Mouse (Mus musculus) myocyte (in vitro differentiated cells): Measurements from ENCODE around the gene Grm1. TPM values are rescaled to one million over a fixed set of nuclear protein-coding genes. Genes with fewer than 3 reads are reported as not detected.
A peak's percentile ranks its signal among the peaks of the same experiment; 100 is the strongest.

ENCODE experiments used
- H3K27me3 ChIP-seq: one replicate; pipeline ENCODE4 v1.6.1; 2011; ENCODE audit not compliant: control insufficient read depth, insufficient read depth, insufficient read length
- H3K36me3 ChIP-seq: one replicate; pipeline ENCODE4 v1.6.1; 2011; ENCODE audit not compliant: control insufficient read depth, insufficient read depth
- H3K4me2 ChIP-seq: one replicate; pipeline ENCODE4 v1.6.1; 2011; ENCODE audit warnings: low read depth, control low read depth
- H3K4me3 ChIP-seq: one replicate; pipeline ENCODE4 v1.5.1; 2011; ENCODE audit warnings: mild to moderate bottlenecking, control low read depth, moderate library complexity
- H3K79me2 ChIP-seq: one replicate; pipeline ENCODE4 v1.6.1; 2011; ENCODE audit not compliant: control insufficient read depth, insufficient read depth
- H3ac ChIP-seq: one replicate; pipeline ENCODE4 v1.6.1; 2011; ENCODE audit not compliant: control insufficient read depth, insufficient read length
- CEBPB ChIP-seq: IDR thresholded peaks from 2 replicates; pipeline ENCODE4 v1.6.1; 2011; ENCODE audit warnings: mild to moderate bottlenecking, moderate library complexity; ENCODE audit not compliant: poor library complexity, insufficient read depth, severe bottlenecking
- E2F4 ChIP-seq: IDR thresholded peaks from one replicate; pipeline ENCODE4 v1.6.1; 2011; ENCODE audit warnings: mild to moderate bottlenecking, control low read depth, moderate library complexity; ENCODE audit not compliant: insufficient read depth
- MAX ChIP-seq: IDR thresholded peaks from one replicate; pipeline ENCODE4 v1.6.1; 2011; ENCODE audit warnings: low read depth, mild to moderate bottlenecking, control low read depth
- MYOD1 ChIP-seq, 3 experiments: IDR thresholded peaks; one replicate each; pipeline ENCODE4 v1.6.1; 2011; ENCODE audit warnings: control low read depth in 2 of 3, low read depth in 2 of 3, mild to moderate bottlenecking in 2 of 3, moderate library complexity in 1 of 3; ENCODE audit not compliant: insufficient read length in 2 of 3, control insufficient read depth in 1 of 3
- MYOG ChIP-seq, 3 experiments: IDR thresholded peaks; one replicate each; pipeline ENCODE4 v1.6.1; 2011; ENCODE audit warnings: control low read depth in 2 of 3, low read depth in 2 of 3, mild to moderate bottlenecking in 2 of 3; ENCODE audit not compliant: insufficient read length in 2 of 3, control insufficient read depth in 1 of 3, insufficient read depth in 1 of 3
- POLR2A ChIP-seq: IDR thresholded peaks from one replicate; pipeline ENCODE4 v1.6.1; 2011; ENCODE audit warnings: low read depth, mild to moderate bottlenecking, control low read depth, moderate library complexity; ENCODE audit not compliant: insufficient read length
- POLR2AphosphoS2 ChIP-seq: IDR thresholded peaks from one replicate; pipeline ENCODE4 v1.6.1; 2011; ENCODE audit warnings: low read depth, control low read depth; ENCODE audit not compliant: insufficient read length
- REST ChIP-seq: IDR thresholded peaks from one replicate; pipeline ENCODE4 v1.6.1; 2011; ENCODE audit warnings: mild to moderate bottlenecking, control low read depth, moderate library complexity; ENCODE audit not compliant: insufficient read depth, insufficient read length
- SRF ChIP-seq: IDR thresholded peaks from one replicate; pipeline ENCODE4 v1.6.1; 2011; ENCODE audit warnings: low read depth; ENCODE audit not compliant: control insufficient read depth, insufficient read length
- TCF12 ChIP-seq: IDR thresholded peaks from one replicate; pipeline ENCODE4 v1.6.1; 2011; ENCODE audit warnings: mild to moderate bottlenecking, control low read depth; ENCODE audit not compliant: poor library complexity, insufficient read depth, severe bottlenecking
- TCF3 ChIP-seq: IDR thresholded peaks from one replicate; pipeline ENCODE4 v1.6.1; 2011; ENCODE audit warnings: low read depth, control low read depth; ENCODE audit not compliant: insufficient read length
- USF1 ChIP-seq: IDR thresholded peaks from one replicate; pipeline ENCODE4 v1.6.1; 2011; ENCODE audit warnings: low read depth, mild to moderate bottlenecking, control low read depth, moderate library complexity
- polyA plus RNA-seq: library from polyadenylated mRNA; unstranded; fragments of >200 nt; fragmentation: generic; extraction: Trizol; gene quantifications from one replicate; pipeline ENCODE4 v1.2.1, GENCODE M21; 2012; ENCODE audit warnings: missing spikeins

Gene Grm1
- polyA plus RNA-seq, 1 experiment: 0.01 TPM

GRCm38 (mm10) chr10:10708031-10708430 is 374.1 kb downstream of the Grm1 start:
- Histone ChIP-seq H3K4me2 (no peak overlapping the region), H3K27me3 (no peaks in the 10 kb centered on the region), H3ac (no peak overlapping the region), H3K4me3 (no peak overlapping the region), H3K79me2 (no peaks in the 10 kb centered on the region), H3K36me3 (no peaks in the 10 kb centered on the region)
- no peak for TF ChIP-seq MYOG (IDR thresholded peaks at IDR 0.05; ENCODE audit: control insufficient read depth in 1 of 3, insufficient read depth in 1 of 3, insufficient read length in 2 of 3, low read depth in 2 of 3)
- TF ChIP-seq E2F4: no peak
- TF ChIP-seq REST: no peak
- TF ChIP-seq TCF12: no peak
- TF ChIP-seq SRF: no peak
- no peak for TF ChIP-seq CEBPB
- no peak for TF ChIP-seq MAX
- TF ChIP-seq USF1: no peak
- no peak for TF ChIP-seq TCF3
- TF ChIP-seq POLR2AphosphoS2: no peak
- TF ChIP-seq POLR2A: no peak
- TF ChIP-seq MYOD1 (IDR thresholded peaks at IDR 0.05; ENCODE audit: control insufficient read depth in 1 of 3, insufficient read length in 2 of 3, low read depth in 2 of 3): no peak

- Histone ChIP-seq H3K4me3 (no peak overlapping the region), H3K36me3 (no peaks in the 10 kb centered on the region), H3K79me2 (no peaks in the 10 kb centered on the region), H3K27me3 (no peaks in the 10 kb centered on the region), H3K4me2 (no peak overlapping the region), H3ac (no peak overlapping the region)
- no peak for TF ChIP-seq SRF
- TF ChIP-seq POLR2AphosphoS2: no peak
- TF ChIP-seq MAX: no peak
- no peak for TF ChIP-seq CEBPB
- no peak for TF ChIP-seq POLR2A
- TF ChIP-seq TCF12: no peak
- no peak for TF ChIP-seq MYOG (IDR thresholded peaks at IDR 0.05; ENCODE audit: control insufficient read depth in 1 of 3, insufficient read depth in 1 of 3, insufficient read length in 2 of 3, low read depth in 2 of 3)
- no peak for TF ChIP-seq USF1
- TF ChIP-seq E2F4: no peak
- TF ChIP-seq REST: no peak
These were observed 380.8 kb downstream of the Grm1 start for GRCm38 (mm10) chr10:10701326-10701725.

- Histone ChIP-seq H3K79me2 (no peaks in the 10 kb centered on the region), H3ac (no peak overlapping the region), H3K27me3 (no peaks in the 10 kb centered on the region), H3K4me3 (no peak overlapping the region), H3K36me3 (no peaks in the 10 kb centered on the region), H3K4me2 (no peak overlapping the region)
- TF ChIP-seq TCF3: no peak
These were observed 381.3 kb downstream of the Grm1 start for GRCm38 (mm10) chr10:10700903-10701302.

GRCm38 (mm10) chr10:10697497-10697896 is 384.7 kb downstream of the Grm1 start:
- no peaks in the 10 kb centered on the region for H3K27me3 ChIP-seq
- no peaks in the 10 kb centered on the region for H3K79me2 ChIP-seq
- H3K36me3 ChIP-seq: no peaks in the 10 kb centered on the region
- peak overlapping the region; percentile 51 for H3K4me2 ChIP-seq
- H3ac ChIP-seq: no peak overlapping the region
- TF ChIP-seq MYOG (IDR thresholded peaks at IDR 0.05; ENCODE audit: control insufficient read depth in 1 of 3, insufficient read depth in 1 of 3, insufficient read length in 2 of 3, low read depth in 2 of 3) (no peak), MAX (no peak), POLR2A (no peak), USF1 (no peak), CEBPB (no peak), TCF12 (no peak), TCF3 (no peak), MYOD1 (IDR thresholded peaks at IDR 0.05; ENCODE audit: control insufficient read depth in 1 of 3, insufficient read length in 2 of 3, low read depth in 2 of 3) (no peak), SRF (no peak), REST (no peak), E2F4 (no peak), POLR2AphosphoS2 (no peak)
- H3K4me3 ChIP-seq: no peak overlapping the region

- Histone ChIP-seq H3ac (no peak overlapping the region), H3K4me3 (peak overlapping the region; percentile 8), H3K4me2 (peak overlapping the region; percentile 74), H3K79me2 (no peaks in the 10 kb centered on the region), H3K36me3 (no peaks in the 10 kb centered on the region), H3K27me3 (no peaks in the 10 kb centered on the region)
- no peak for TF ChIP-seq MYOG (IDR thresholded peaks at IDR 0.05; ENCODE audit: control insufficient read depth in 1 of 3, insufficient read depth in 1 of 3, insufficient read length in 2 of 3, low read depth in 2 of 3)
- no peak for TF ChIP-seq POLR2AphosphoS2
- no peak for TF ChIP-seq POLR2A
- TF ChIP-seq USF1: no peak
- no peak for TF ChIP-seq REST
- no peak for TF ChIP-seq E2F4
- TF ChIP-seq CEBPB: no peak
- no peak for TF ChIP-seq TCF3
- no peak for TF ChIP-seq MYOD1 (IDR thresholded peaks at IDR 0.05; ENCODE audit: control insufficient read depth in 1 of 3, insufficient read length in 2 of 3, low read depth in 2 of 3)
These were observed 392.4 kb downstream of the Grm1 start for GRCm38 (mm10) chr10:10689668-10690223.
